Mouse (Mus musculus) hindbrain, embryonic 12.5 days (tissue): ENCODE results near the gene Glyatl3. TPM values are rescaled to one million over a fixed set of nuclear protein-coding genes. Genes with fewer than 3 reads are reported as not detected.

Experiments
- ATAC-seq: fragments of 200-750 bp; cut with Nextera tagmentation; 2 replicates; pipeline ENCODE4 v1.8.0; 2017; ENCODE audit warnings: moderate TSS enrichment; ENCODE audit not compliant: low FRiP score
- H3K27ac ChIP-seq: fragments of 300-500 bp; sonication (generic); 2 replicates; pipeline ENCODE4 v1.5.1; 2016; ENCODE audit warnings: mild to moderate bottlenecking
- H3K27me3 ChIP-seq: fragments of 300-500 bp; sonication (generic); 2 replicates; pipeline ENCODE4 v1.6.1; 2016; ENCODE audit warnings: mild to moderate bottlenecking
- H3K36me3 ChIP-seq: fragments of 300-500 bp; sonication (generic); 2 replicates; pipeline ENCODE4 v1.6.1; 2016; ENCODE audit warnings: mild to moderate bottlenecking
- H3K4me1 ChIP-seq: fragments of 300-500 bp; sonication (generic); 2 replicates; pipeline ENCODE4 v1.6.1; 2016
- H3K4me2 ChIP-seq: fragments of 300-500 bp; sonication (generic); replicated peaks from 2 replicates; pipeline ENCODE4 v1.6.1; 2016; ENCODE audit warnings: mild to moderate bottlenecking
- H3K4me3 ChIP-seq: fragments of 300-500 bp; sonication (generic); 2 replicates; pipeline ENCODE4 v1.5.1; 2016; ENCODE audit warnings: mild to moderate bottlenecking
- H3K9ac ChIP-seq: fragments of 300-500 bp; sonication (generic); 2 replicates; pipeline ENCODE4 v1.6.1; 2016; ENCODE audit warnings: mild to moderate bottlenecking, moderate library complexity
- H3K9me3 ChIP-seq: fragments of 300-500 bp; sonication (generic); replicated peaks from 2 replicates; pipeline ENCODE4 v1.6.1; 2016; ENCODE audit warnings: mild to moderate bottlenecking
- WGBS: fragments of 180-500 bp; shearing (Covaris S2); methylation state at CpG from one replicate; pipeline ENCODE4 v1.1.7; 2016; 5-methylcytosine and 5-hydroxymethylcytosine counted together
- polyA plus RNA-seq: library from polyadenylated mRNA; unstranded; fragments of >200 nt; fragmentation: Nextera tagmentation; extraction: Ambion mirVana; gene quantifications from 2 replicates; pipeline ENCODE4 v1.2.1, GENCODE M21; 2016

Glyatl3 gene
- polyA plus RNA-seq, 1 experiment from 2014 or later = not detected

DNA sequence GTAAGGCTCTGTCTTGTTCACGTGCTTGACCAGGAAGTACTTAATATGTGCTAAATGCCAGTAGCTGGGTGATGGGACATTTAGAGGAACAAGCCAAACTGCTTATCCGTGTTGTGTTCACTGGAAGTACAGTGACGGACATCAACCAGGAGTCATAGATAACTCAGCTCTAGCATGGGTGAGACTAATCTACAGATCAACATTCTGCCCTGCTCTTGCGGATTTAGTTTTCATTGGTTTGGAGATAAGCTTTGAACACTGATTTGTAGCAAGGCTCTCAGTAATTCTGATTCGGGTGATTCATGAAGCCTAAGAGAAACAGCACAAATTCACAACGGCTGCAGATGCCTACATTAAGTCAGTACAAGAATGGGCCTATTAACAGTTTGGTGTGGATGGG lies 32.0 kb downstream of the Glyatl3 start:
- no peak for ATAC-seq
- Histone ChIP-seq H3K4me2 (no peak overlapping the region), H3K27me3 (no peaks in the 10 kb centered on the region), H3K9ac (no peak overlapping the region), H3K4me3 (no peak overlapping the region), H3K36me3 (no peaks in the 10 kb centered on the region), H3K27ac (no peak overlapping the region), H3K9me3 (no peaks in the 10 kb centered on the region), H3K4me1 (no peaks in the 10 kb centered on the region)
- 88% methylated on average over 6 of the region's 6 CpGs for WGBS

DNA sequence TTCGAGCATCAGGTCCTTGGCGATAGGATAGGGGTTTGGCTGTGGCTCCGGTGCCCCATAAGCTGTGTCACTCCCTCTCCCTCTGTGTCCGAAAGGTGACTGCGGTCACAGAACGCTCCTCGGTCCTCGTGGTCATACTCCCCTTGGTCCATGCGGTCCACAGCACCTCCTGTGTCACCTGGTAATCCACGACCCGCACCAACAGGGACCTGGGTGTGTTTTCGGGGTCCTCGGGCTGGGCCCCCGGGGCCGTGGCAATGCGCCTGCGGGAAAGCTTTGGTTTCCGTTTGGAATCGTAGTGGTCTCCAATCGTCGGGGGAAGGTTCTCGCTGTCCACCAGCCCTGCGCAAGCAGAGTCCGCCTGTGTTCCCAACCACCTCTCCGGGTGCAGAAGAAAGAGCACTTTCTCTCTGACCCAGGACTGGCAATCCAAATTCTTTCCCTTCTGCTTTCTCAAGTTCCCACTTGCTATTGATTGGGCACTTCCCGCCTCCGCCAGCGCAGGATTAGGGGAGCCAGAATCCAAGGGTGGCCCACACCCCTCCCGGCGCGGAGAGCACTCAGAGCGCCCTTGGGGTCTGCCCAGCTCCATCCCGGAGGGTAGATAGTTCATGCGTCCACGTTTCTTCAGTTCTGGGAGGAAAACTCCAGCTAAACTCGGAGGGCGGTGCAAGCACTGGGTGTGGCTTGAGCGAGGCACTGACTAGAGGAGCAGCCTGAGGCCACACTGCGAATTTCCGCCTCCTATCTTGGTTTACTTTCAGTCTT lies 34.0 kb downstream of the Glyatl3 start, which contains the start of gene 9130008F23Rik:
TSS of gene 9130008F23Rik (minus strand) at position 636 of the 768 bp plus-strand sequence.
- Histone ChIP-seq H3K36me3 (no peaks in the 10 kb centered on the region), H3K4me2 (peak within 1 kb of the TSS; percentile 78), H3K27ac (no peak within 1 kb of the TSS), H3K4me1 (no peaks in the 10 kb centered on the region), H3K27me3 (no peaks in the 10 kb centered on the region), H3K9me3 (no peaks in the 10 kb centered on the region), H3K9ac (peak within 1 kb of the TSS; percentile 44), H3K4me3 (peak within 1 kb of the TSS; percentile 48)
- under 1% methylated on average over 40 of the region's 40 CpGs for WGBS
- ATAC-seq = peak; percentile 81

DNA sequence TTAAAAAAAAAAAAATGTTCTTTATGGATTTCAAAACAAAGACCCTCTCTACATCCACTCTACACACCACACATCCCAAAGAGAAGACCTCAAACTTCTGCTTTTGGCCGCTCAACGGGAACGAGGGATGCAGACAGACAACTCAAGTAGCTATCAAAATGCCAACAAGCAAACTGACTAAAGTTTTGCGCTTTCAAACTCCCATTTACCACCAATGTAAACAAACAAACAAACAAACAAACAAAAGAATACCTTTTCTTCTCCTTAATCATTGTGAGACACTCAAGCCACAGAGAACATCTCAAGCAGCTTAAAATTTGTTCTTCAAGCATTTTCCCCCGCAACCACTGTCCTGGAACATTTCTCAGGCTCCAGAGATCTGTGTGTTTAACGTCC lies 34.6 kb downstream of the Glyatl3 start:
- no peaks in the 10 kb centered on the region for H3K27me3 ChIP-seq
- H3K27ac ChIP-seq = no peak overlapping the region
- no peaks in the 10 kb centered on the region for H3K36me3 ChIP-seq
- H3K9ac ChIP-seq = no peak overlapping the region
- ATAC-seq = no peak
- H3K4me3 ChIP-seq = peak overlapping the region; percentile 48
- H3K4me2 ChIP-seq = peak overlapping the region; percentile 78
- H3K4me1 ChIP-seq = no peaks in the 10 kb centered on the region
- H3K9me3 ChIP-seq = no peaks in the 10 kb centered on the region
- WGBS = 5% methylated on average over 6 of the region's 6 CpGs

DNA sequence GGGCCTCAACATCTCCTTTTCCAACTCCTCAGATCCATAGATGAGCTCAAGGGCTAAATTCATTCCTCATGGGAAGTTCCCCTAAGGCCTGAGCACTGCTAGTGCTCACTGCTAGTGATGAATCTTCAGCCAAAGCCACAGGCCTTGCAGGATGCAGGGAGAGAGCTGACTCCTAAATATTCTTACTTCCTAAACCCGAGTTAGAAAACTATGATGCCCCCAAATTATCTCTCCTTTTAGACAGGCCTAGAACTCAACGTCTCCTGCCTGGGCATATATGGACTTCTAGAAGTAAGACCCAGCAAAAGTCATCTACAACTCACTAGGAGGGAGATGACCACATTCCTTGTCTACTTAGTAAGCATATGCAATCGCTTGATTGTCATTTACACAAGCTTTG lies 36.4 kb downstream of the Glyatl3 start:
- Histone ChIP-seq H3K36me3 (no peaks in the 10 kb centered on the region), H3K4me1 (no peaks in the 10 kb centered on the region), H3K4me2 (no peak overlapping the region), H3K27me3 (no peaks in the 10 kb centered on the region), H3K27ac (no peak overlapping the region), H3K4me3 (no peak overlapping the region), H3K9ac (no peak overlapping the region), H3K9me3 (no peaks in the 10 kb centered on the region)
- ATAC-seq = no peak
- WGBS = 41% methylated on average over 3 of the region's 3 CpGs

DNA sequence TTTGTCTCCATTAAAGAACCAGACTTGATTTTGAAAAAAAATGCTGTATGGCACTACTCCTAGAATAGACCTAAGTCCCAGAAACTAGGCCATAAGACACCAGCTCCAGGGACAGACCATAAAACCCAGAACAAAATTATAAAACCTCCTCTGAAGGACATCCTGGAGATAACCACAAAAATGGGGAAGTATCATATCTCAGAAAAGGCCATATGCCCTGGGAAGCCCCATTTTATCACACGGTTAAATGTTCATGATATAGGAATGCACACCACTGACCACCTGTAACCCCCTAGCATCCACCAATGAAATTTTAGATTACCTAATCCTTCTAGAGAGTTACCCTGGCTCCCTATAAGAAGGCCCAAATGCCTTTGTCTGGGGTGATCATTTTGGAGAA lies 38.6 kb downstream of the Glyatl3 start:
- H3K27me3 ChIP-seq = no peaks in the 10 kb centered on the region
- no peak for ATAC-seq
- no peak overlapping the region for H3K9ac ChIP-seq
- H3K4me2 ChIP-seq = no peak overlapping the region
- no peak overlapping the region for H3K27ac ChIP-seq
- no peaks in the 10 kb centered on the region for H3K36me3 ChIP-seq
- no peak overlapping the region for H3K4me3 ChIP-seq
- H3K9me3 ChIP-seq = no peaks in the 10 kb centered on the region
- no peaks in the 10 kb centered on the region for H3K4me1 ChIP-seq
- 94% methylated on average over 1 of the region's 1 CpGs for WGBS

DNA sequence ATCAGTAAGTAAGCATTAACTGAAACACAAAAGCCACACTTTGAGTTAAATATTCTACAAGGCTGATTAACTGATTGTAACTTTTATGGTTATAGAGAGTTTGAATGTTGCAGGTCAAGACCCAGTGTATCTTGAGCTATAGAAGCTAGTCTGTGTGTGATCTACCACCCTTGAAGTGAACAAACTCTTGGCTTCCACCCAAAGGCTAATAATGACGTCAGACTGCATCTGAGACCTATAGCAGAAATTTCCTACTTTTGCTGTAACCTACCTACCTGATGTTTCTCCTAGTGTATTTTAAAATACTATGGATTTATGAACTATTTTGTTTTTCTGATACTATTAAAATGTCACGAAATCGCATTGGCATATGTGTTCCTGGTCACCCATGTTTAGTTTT lies 39.4 kb downstream of the Glyatl3 start:
- H3K27ac ChIP-seq = no peak overlapping the region

DNA sequence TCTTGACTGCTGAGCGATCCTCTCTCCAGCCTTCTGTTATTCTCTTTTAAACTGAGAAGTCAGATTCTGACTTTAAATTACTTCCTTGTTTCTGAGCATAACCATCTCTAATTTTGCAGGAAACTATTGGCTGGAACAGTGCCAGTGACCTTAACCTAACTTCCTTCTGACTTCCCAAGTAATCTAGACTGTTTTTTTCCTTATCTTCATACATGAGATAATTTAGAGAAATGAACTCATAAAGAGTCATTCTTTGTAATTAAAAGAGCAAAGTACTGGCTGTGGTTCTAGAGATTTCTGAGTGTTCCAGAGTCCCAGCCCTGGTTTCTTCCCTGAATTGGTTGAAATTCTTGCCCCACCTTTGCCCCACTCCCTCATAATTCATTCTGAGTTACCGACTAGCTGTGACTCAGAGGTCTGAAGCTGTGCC lies 40.6 kb downstream of the Glyatl3 start:
- 61% methylated on average over 2 of the region's 2 CpGs for WGBS
- no peak overlapping the region for H3K27ac ChIP-seq
- no peak overlapping the region for H3K9ac ChIP-seq
- H3K36me3 ChIP-seq = no peaks in the 10 kb centered on the region
- H3K9me3 ChIP-seq = no peaks in the 10 kb centered on the region
- H3K27me3 ChIP-seq = no peaks in the 10 kb centered on the region
- ATAC-seq = no peak
- H3K4me1 ChIP-seq = no peaks in the 10 kb centered on the region
- no peak overlapping the region for H3K4me3 ChIP-seq
- H3K4me2 ChIP-seq = no peak overlapping the region

More for the DNA sequence above, 39.4 kb downstream of the Glyatl3 start:
- Histone ChIP-seq H3K9ac (no peak overlapping the region), H3K36me3 (no peaks in the 10 kb centered on the region), H3K4me1 (no peaks in the 10 kb centered on the region), H3K4me2 (no peak overlapping the region), H3K9me3 (no peaks in the 10 kb centered on the region), H3K27me3 (no peaks in the 10 kb centered on the region), H3K4me3 (no peak overlapping the region)
- ATAC-seq = no peak
- 89% methylated on average over 3 of the region's 3 CpGs for WGBS

DNA sequence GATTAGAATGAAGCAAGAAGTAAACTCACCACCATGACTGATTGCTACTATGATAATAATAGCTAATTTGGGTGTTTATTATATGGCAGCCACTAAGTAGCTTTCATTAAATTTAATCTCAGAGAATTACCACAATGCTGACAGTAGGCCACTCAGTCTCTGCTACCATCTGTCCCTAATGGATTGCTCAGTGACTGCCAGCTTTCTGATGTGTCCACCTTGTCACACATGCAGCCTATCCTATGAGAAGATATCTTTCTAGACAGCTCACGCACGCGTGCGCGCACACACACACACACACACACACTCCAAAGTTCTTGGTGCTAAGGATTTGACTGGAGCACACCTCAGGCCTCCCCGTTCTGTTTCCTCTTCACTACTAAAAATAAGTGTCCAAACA lies 41.5 kb downstream of the Glyatl3 start:
- Histone ChIP-seq H3K4me1 (no peaks in the 10 kb centered on the region), H3K36me3 (no peaks in the 10 kb centered on the region), H3K4me2 (no peak overlapping the region), H3K27me3 (no peaks in the 10 kb centered on the region), H3K4me3 (no peak overlapping the region), H3K27ac (no peak overlapping the region), H3K9me3 (no peaks in the 10 kb centered on the region), H3K9ac (no peak overlapping the region)
- WGBS = 94% methylated on average over 6 of the region's 6 CpGs
- ATAC-seq = no peak

DNA sequence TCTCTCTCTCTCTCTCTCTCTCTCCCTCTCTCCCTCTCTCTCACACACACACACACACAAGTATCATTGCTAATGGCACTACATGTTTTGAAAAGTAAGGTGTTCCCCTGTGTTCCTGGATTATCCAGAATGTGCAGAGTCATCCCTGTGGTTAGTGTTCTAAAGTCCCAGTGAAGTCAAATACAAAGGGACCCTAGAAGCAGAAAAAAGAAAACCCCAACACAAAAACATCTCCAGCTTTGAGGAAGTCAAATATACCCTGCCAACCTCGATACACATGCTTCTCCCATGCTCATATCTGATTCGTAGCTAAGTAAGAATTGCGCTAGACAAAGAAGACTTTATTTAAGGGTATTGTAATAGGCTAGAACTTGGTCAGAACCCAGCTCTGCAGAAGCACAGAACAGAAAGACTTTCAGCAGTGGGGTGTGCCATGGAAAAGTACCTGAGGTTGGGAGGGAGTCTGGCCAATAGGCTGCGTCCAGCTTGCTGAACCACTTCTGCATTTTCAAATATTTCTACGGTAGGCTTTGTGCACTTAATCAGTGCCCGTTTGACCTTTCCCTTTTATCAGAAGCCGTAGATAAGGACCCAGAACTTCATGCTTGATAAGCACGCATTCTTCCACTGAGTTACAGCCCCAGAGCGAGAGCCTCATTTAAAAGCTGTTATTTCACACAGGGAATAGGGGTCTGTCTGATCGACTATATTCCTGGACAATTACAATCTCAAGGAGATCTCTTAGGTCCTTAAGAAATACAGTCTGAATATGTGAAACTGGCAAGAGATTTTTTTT lies 45.0 kb downstream of the Glyatl3 start:
- Histone ChIP-seq H3K9me3 (no peaks in the 10 kb centered on the region), H3K27me3 (no peaks in the 10 kb centered on the region), H3K4me2 (no peak overlapping the region), H3K9ac (no peak overlapping the region), H3K27ac (no peak overlapping the region), H3K36me3 (no peaks in the 10 kb centered on the region), H3K4me1 (no peaks in the 10 kb centered on the region), H3K4me3 (no peak overlapping the region)
- 75% methylated on average over 10 of the region's 10 CpGs for WGBS
- no peak for ATAC-seq

DNA sequence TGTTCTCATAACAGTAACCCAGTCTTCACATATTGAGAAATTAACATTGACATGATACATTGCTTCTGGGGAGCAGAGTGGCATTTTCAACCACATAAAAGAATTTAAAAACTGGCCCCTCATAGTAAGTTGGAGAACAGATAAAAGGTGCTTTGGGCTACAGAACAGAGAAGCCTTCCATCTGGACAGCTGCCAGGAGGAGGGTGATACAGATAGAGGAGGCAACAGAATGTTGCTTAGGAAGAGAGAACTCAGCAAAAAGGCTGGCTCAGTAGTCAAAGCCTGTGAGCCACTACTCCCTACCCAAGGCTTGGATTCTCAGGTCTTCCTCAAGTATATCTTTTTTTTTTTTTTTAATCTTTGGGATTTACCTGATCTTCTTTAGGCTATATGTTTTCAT lies 59.1 kb downstream of the Glyatl3 start:
- no peak overlapping the region for H3K4me2 ChIP-seq
- H3K36me3 ChIP-seq = no peaks in the 10 kb centered on the region
- no peaks in the 10 kb centered on the region for H3K27me3 ChIP-seq

More for the DNA sequence above, 59.1 kb downstream of the Glyatl3 start:
- Histone ChIP-seq H3K9ac (no peak overlapping the region), H3K4me1 (no peaks in the 10 kb centered on the region), H3K4me3 (no peak overlapping the region), H3K27ac (no peak overlapping the region), H3K9me3 (no peaks in the 10 kb centered on the region)
- ATAC-seq = no peak
